17 mouse cellular contexts compared by ENCODE assay signal in the genomic region with DNA sequence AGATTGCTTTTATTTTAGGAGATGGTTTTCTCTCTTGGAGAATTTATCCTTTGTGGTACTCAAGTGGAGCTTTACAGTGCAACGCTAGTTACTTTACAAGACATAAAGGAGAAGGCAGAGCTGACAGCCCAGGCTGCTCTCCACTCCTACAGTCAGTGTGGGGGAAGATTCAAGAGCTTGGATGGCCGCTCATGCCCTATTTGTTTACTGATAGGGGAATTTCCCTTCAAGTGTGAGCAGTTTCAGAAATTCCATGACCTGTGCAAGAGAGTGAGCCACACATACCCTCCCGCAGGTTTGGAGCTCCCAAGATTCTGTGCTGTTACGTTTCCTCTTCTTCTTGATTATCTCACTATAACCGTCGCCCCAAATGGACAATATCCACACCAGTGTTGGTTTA. TPM values are rescaled to one million over a fixed set of nuclear protein-coding genes. Genes with fewer than 3 reads are reported as not detected.
"Had no signal": no experiment of that assay in that cellular context is flagged by ENCODE, and none has a peak within 500 bp of the region (broad histone marks: within the 10 kb centered on the region; RNA-seq: fewer than 3 reads in every experiment).

No protein-coding gene starts in this region.

- DNase-seq: gastrocnemius, postnatal 10 days; gastrocnemius, postnatal 25 days; heart, adult 2 months; heart, postnatal 36 days; kidney, adult 18-20 months; kidney, adult 8-10 months; kidney, postnatal 10 days; kidney, postnatal 36 days; layer of hippocampus, adult 9-11 months; layer of hippocampus, postnatal 36 days; left cerebral cortex, postnatal 4 days had no signal

- ATAC-seq: hindbrain, postnatal 0 days; intestine, embryonic 15.5 days; intestine, postnatal 0 days; liver, embryonic 12.5 days had no signal

RNA-seq across cellular contexts. Expression of a gene that starts 56.9 kb away (rescaled TPM):
- total RNA-seq: granulocyte monocyte progenitor cell, adult 5-6 weeks had no signal
- polyA plus RNA-seq: liver, adult 2 months had no signal
